Comparison of ENCODE assay signal across 10 mouse cellular contexts in the genomic region with DNA sequence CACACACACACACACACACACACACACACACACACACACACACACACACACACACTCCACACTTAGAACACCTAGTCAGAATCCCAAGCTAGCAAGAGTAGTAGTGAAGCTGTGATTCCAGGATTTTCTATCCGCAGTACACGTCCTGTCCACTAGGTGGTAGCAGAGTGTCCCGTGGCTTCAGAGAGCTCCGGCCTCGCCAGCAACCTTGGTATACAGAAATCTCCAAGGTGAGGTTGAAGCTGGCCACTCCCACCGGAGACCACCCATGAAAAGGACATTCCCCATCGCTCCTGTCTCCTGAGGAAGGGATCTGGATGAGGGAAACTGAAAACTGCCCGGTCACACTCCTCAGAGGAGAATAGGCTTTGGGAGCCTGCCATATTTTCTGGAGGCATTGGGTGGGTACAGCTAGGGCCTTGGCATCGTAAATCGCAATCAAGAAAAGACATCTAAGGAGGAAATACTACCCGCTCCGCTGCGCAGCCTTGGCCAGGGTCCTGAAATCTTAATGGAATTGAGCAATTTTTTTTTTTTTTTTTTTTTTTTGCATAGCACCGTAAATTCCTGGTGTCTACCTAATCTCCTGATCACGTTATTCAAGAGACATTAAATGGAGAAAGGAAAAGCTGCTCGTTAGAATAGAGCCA.
DNase-seq lines count a peak whose midpoint lies in the region; ATAC-seq and TF ChIP-seq lines count a peak whose summit lies in the region.
"Had no signal": no experiment of that assay in that cellular context is flagged by ENCODE, and none has a peak within 500 bp of the region (broad histone marks: within the 10 kb centered on the region; RNA-seq: fewer than 3 reads in every experiment).

No protein-coding gene starts in this region.

- no peak overlapping the region for H3K4me3 ChIP-seq in heart, postnatal 0 days (ENCODE audit: low read depth, low read length)
- H3K4me3 ChIP-seq in heart, embryonic 10.5 days: no peak overlapping the region
- H3K4me3 ChIP-seq in midbrain, postnatal 0 days (ENCODE audit: low read depth, low read length): no peak overlapping the region
- H3K4me3 ChIP-seq: embryonic facial prominence, embryonic 13.5 days had no signal

- peak; percentile 77 for TF ChIP-seq CTCF in heart, postnatal 0 days (IDR thresholded peaks at IDR 0.05; ENCODE audit: low read depth)
- TF ChIP-seq CTCF in midbrain, postnatal 0 days (IDR thresholded peaks at IDR 0.05): peak; percentile 90

- no peaks in the 10 kb centered on the region for H3K4me1 ChIP-seq in heart, postnatal 0 days (ENCODE audit: control insufficient read depth, insufficient read depth)
- no peaks in the 10 kb centered on the region for H3K4me1 ChIP-seq in heart, embryonic 10.5 days
- peaks cover 12% of the 10 kb centered on the region; the same call in 1 of the 2 replicates for H3K4me1 ChIP-seq in midbrain, postnatal 0 days (ENCODE audit: insufficient read depth, low read length)
- H3K4me1 ChIP-seq: embryonic facial prominence, embryonic 13.5 days; megakaryocyte, embryonic 14.5 days had no signal

- no peak overlapping the region for H3K27ac ChIP-seq in heart, postnatal 0 days (ENCODE audit: low read depth)
- H3K27ac ChIP-seq in heart, embryonic 10.5 days: no peak overlapping the region
- H3K27ac ChIP-seq in midbrain, postnatal 0 days (ENCODE audit: low read depth, low read length): no peak overlapping the region
- H3K27ac ChIP-seq: embryonic facial prominence, embryonic 13.5 days had no signal

- no peaks in the 10 kb centered on the region for H3K36me3 ChIP-seq in heart, postnatal 0 days (replicated peaks; ENCODE audit: control insufficient read depth, insufficient read depth, low read length)
- no peaks in the 10 kb centered on the region for H3K36me3 ChIP-seq in heart, embryonic 10.5 days
- no peaks in the 10 kb centered on the region for H3K36me3 ChIP-seq in midbrain, postnatal 0 days (ENCODE audit: insufficient read depth, low read length)
- H3K36me3 ChIP-seq: embryonic facial prominence, embryonic 13.5 days had no signal

- TF ChIP-seq EP300 in heart, postnatal 0 days (IDR thresholded peaks at IDR 0.05; ENCODE audit: low read depth): no peak

- intact Hi-C loops in gastrocnemius, postnatal 36 days (cut with DNase I): no loop called here

- H3K4me2 ChIP-seq in heart, postnatal 0 days (ENCODE audit: low read depth, low read length): no peak overlapping the region
- no peak overlapping the region for H3K4me2 ChIP-seq in midbrain, postnatal 0 days (ENCODE audit: low read depth, low read length, poor library complexity, severe bottlenecking)
- H3K4me2 ChIP-seq: embryonic facial prominence, embryonic 13.5 days had no signal

- H3K9ac ChIP-seq in heart, postnatal 0 days (replicated peaks; ENCODE audit: low read depth, low read length): no peak overlapping the region
- no peak overlapping the region for H3K9ac ChIP-seq in midbrain, postnatal 0 days (replicated peaks; ENCODE audit: low read length, poor library complexity, severe bottlenecking)
- H3K9ac ChIP-seq: embryonic facial prominence, embryonic 13.5 days had no signal

- H3K27me3 ChIP-seq in heart, postnatal 0 days (ENCODE audit: control insufficient read depth, insufficient read depth, low read length): 0 out of 2 replicates have a peak, but pooled peaks cover 3% of the 10 kb centered on the region
- no peaks in the 10 kb centered on the region for H3K27me3 ChIP-seq in heart, embryonic 10.5 days (ENCODE audit: insufficient read depth, poor library complexity, severe bottlenecking)
- H3K27me3 ChIP-seq in midbrain, postnatal 0 days (ENCODE audit: insufficient read depth, low read length): peaks cover 3% of the 10 kb centered on the region; the same call in 1 of the 2 replicates
- H3K27me3 ChIP-seq: embryonic facial prominence, embryonic 13.5 days; megakaryocyte, embryonic 14.5 days had no signal

- 32% methylated on average over 16 of the region's 16 CpGs for WGBS in heart, postnatal 0 days
- 32% methylated on average over 16 of the region's 16 CpGs for WGBS in heart, embryonic 10.5 days
- WGBS in midbrain, postnatal 0 days: 36% methylated on average over 16 of the region's 16 CpGs

- peak; percentile 56 for DNase-seq in heart, postnatal 0 days (ENCODE audit: low spot score)
- no peak for DNase-seq in heart, embryonic 10.5 days (ENCODE audit: low spot score)
- peak; percentile 78 for DNase-seq in ES-CJ7 (ENCODE audit: low read depth, low spot score)
- DNase-seq in cerebellum, adult 9-10 months: peak; percentile 86
- DNase-seq in gastrocnemius, postnatal 36 days: peak; percentile 24 to 28
- peak; percentile 65 to 69 for DNase-seq in layer of hippocampus, postnatal 14 days (ENCODE audit: low spot score in 2 of 2)
- peak; percentile 73 for DNase-seq in midbrain, postnatal 0 days (ENCODE audit: low spot score)
- DNase-seq in thymus, postnatal 14 days: peak; percentile 22

- no peak for ATAC-seq in heart, postnatal 0 days (ENCODE audit: insufficient read depth, low read depth)
- ATAC-seq in midbrain, postnatal 0 days (ENCODE audit: low FRiP score): no peak

- H3K9me3 ChIP-seq in heart, postnatal 0 days (replicated peaks; ENCODE audit: control insufficient read depth, low read length): no peaks in the 10 kb centered on the region
- no peaks in the 10 kb centered on the region for H3K9me3 ChIP-seq in heart, embryonic 10.5 days
- H3K9me3 ChIP-seq in midbrain, postnatal 0 days (ENCODE audit: low read length): no peaks in the 10 kb centered on the region
- H3K9me3 ChIP-seq: embryonic facial prominence, embryonic 13.5 days had no signal
